Mouse (Mus musculus) embryonic fibroblast, embryonic 13.5 days (primary cell): ENCODE measurements around the gene Gm10188.

Experiments used
- CTCF ChIP-seq: IDR thresholded peaks from 2 replicates; pipeline ENCODE4 v1.5.1; 2011; ENCODE audit warnings: mild to moderate bottlenecking, control low read depth, low read length, moderate library complexity, borderline replicate concordance; ENCODE audit not compliant: insufficient read depth
- POLR2A ChIP-seq: IDR thresholded peaks from 2 replicates; pipeline ENCODE4 v1.6.1; 2011; ENCODE audit warnings: low read depth, mild to moderate bottlenecking, control low read depth, low read length, moderate library complexity

GRCm38 (mm10) chr1:132198401-132199071 is 31.0 kb downstream of the Gm10188 start:
- TF ChIP-seq CTCF = no peak
- TF ChIP-seq POLR2A = no peak
